Mouse (Mus musculus): ENCODE data around the gene Ptpn14. TPM values are rescaled to one million over a fixed set of nuclear protein-coding genes. Genes with fewer than 3 reads are reported as not detected.
A peak's percentile ranks its signal among the peaks of the same experiment; 100 is the strongest.

The Ptpn14 gene
- total and polyA plus RNA-seq, 3 experiments: 11.7 to 19.4 (median 17.7) TPM

DNA sequence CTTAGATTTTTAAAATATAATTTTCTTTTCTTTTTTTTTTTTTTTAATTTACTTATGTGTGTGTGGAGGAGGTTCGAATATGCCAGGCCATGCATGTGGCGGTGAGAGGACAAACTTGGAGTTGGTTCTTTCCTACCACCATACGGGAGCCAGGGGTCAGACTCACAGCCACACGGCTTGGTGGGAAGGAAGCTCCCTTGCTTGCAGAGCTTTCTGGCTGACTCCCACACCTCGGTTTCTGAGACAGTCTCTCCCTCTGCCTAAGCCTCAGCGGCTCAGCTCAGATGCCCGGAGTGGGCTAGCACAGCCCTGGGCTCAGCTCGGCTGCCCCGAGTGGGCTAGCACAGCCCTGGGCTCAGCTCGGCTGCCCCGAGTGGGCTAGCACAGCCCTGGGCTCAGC lies 10.5 kb upstream of the Ptpn14 start:
- no peak for DNase-seq

DNA sequence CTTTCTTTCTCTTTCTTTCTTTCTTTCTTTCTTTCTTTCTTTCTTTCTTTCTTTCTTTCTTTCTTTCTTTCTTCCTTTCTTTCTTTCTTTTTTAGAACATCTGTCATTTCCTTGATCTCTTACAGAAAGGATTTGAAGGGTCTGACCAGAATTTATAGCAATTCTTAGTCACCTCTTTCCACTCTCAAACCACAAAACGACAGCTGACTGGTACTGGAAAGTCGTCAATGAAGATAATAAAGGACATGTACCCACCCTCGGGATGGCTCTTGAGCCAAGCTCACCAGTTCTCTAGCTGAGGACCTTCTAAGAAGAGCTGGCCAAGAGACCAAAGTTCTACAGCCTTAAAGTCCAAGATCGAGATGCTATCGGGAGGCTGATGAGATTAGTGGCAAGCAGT lies 9.5 kb upstream of the Ptpn14 start:
- no peak for DNase-seq

DNA sequence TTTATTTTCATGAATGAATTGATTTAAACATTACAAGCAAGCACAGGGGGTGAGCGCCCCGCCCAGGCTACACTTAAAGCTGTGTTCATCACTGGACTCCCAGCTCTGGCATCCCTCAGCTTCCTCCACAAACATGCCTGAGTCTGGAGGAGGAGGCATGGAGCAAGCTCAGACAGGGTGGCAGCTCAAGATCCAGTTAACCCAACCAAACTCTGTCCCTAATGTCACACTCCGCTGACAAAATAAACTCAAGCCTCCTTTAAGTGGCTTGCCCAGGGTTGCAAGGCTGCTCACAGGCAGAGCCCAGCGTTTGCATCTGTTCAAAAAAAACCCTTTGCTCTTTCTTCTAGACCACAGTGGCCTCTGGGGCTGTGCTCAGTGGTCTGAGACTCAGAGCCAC lies 1.9 kb upstream of the Ptpn14 start:
- DNase-seq: no peak

DNA sequence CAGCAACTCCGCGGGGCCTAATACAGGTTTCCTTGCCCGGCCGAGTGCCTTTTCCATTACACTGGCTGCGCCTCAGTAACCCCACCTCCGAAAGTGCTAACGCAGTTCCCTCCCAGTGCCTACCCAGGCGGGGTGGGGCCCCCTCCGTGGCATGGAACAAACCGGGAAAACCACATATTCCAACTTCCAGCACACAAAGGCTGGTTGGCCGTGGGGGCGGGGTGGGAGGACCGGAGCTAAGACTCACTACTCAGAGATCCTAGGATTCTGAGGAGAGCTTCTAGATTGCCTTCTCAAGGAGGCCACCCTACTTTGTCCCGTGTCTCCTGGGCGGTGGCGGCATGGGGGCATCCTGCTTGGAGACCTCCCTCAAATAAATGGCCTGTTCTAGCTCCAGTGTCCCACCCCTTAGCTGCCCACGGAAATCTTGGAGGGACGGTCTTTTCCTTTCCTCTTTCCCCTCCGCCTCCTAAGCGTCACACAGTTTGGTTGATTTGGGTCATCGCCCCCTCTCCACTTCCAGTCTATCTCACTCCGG lies 653 bp upstream of the Ptpn14 start:
- peak; percentile 82 for DNase-seq

DNA sequence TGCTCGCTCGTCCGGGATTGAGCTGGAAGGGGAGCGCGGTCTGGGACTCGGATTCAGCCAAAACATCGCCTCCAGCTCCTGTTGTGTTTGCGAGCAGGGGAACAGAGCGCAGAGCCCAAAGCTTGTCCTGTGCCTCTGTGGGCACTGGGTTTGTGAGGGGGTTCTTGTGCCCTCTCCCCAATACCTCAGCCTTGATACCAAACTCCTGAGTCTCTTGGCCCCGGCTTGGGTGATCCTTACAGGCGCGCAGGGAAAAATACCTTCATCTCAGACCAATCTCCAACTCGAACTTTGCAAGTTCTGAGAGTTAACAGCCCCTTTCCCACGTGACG lies 682 bp downstream of the Ptpn14 start:
- no peak for DNase-seq

DNA sequence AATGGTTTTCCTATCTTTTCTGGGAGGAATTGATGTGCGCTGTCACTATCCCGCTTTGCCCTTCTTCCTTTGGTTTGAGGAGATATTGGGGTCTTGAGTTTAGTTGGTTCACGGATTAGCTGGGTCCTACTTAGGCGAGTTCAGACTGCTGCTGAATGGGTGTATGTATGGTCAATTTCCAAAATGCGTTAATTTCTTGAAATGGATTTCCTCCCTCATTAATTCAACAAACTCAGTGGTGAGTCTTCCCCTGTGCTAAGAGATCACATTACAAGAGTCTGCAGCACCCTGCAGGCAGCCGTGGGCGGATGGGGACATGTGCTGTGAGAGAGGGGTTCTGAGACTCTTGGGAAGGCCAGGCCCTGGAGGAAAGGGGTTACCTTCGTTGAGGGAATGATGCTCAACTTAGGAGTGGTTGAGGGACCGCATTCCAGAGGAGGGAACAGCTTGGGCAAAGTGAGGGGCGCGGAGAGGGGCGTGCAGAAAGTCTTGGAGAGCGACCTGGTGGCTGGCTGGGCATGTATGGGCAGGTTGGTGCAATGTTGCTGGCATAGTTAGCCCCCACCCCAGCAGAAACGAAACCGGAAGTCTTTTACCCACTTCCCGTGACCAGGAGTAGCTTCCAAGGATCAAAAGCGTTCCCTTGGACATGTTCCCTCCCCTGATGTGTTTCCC lies 1.2 kb downstream of the Ptpn14 start:
- DNase-seq: no peak

DNA sequence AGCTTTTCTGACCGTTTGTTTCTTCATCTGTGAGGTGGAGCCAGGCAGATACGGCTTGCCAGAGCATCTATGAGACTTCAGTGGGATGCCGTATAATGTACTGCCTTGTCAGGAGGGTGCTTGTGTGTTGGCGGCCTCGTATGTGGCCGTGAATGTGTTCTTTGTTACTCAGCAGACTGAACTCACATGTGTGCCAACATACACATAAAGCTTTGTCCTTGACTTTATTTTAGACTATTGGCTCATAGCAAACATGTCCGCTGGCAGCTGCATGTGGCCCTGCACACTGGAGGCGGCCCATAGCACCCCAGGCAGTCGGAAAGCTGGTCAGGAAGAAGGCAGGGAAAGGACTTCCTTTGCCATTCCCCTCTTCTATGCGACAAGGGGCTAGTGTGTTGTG lies 3.6 kb downstream of the Ptpn14 start:
- peak; percentile 29 for DNase-seq

DNA sequence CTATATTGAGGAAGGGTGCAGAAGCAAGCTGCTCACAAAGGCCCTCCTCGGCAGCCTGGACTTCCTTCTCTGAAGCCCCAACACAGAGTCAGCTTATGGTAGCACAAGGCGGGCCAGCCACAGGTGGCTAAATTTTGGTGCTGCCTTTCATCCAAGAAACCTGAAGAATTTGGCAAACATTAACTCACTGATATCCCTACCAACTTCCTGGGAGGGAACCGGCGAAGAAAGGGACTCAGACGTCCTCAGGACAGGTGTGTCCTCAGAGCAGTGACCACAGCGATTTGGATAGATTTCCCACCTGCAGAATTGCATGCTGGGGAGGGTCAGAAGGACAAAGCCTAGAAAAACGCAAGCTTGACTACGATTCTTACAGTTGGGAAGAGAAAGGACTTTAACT lies 4.1 kb downstream of the Ptpn14 start:
- DNase-seq: no peak

DNA sequence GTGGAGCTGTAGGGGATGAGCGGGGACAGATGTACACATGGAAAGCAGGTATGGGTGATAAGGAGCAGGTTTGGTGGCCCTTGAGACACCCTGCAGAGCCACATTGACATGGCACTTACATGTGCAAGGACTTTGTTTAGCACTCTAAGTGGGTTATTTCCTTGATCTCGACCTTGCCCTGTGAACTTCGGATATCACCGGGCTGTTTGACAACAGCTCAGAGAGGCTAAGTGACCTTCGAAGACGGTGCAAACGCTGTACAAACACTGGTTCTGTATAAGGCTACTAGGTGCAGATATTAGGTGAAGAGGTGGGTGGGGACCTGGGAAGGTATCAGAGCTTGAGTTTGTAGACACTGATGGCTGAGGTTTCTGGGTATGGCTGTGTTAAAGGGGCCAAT lies 12.0 kb downstream of the Ptpn14 start:
- no peak for DNase-seq

DNA sequence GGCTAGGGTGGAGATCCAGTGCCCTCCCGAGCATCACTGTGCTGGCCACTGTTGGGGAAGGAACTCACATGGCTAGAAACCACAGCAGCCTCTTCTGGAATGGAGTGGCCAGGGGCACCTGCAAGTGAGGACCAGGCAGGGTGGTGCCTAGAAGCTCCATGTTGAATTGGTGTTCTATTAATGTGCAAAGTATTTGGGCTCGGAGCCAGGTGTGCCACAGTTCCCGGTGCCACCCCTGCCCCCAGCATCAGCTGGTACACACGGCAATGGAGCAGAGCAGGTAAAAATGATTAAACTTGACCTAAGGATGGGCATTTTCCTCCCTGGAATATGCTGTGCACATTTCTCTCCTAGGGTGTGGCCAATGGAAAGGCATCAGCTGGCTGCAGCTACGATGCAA lies 14.0 kb downstream of the Ptpn14 start:
- DNase-seq: no peak

DNA sequence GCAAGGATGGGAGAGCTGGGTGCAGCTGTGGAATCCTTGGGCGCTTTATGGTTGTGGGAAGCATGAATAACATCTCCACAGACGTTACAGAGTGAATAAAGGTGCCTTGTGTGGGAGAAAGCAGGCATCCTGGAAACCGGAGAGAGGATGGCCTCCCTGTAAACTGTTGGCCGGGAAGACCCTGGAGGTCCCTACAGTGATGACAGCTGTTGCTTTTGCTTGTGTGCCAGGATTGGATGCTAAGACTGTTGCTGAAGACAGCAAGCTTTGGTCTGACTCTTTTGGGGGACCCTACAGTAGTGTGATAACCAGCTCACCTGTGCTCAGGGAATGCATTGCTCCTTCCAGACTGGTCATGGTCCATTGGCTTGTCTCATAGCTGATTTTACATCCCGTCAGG lies 15.1 kb downstream of the Ptpn14 start:
- no peak for DNase-seq

DNA sequence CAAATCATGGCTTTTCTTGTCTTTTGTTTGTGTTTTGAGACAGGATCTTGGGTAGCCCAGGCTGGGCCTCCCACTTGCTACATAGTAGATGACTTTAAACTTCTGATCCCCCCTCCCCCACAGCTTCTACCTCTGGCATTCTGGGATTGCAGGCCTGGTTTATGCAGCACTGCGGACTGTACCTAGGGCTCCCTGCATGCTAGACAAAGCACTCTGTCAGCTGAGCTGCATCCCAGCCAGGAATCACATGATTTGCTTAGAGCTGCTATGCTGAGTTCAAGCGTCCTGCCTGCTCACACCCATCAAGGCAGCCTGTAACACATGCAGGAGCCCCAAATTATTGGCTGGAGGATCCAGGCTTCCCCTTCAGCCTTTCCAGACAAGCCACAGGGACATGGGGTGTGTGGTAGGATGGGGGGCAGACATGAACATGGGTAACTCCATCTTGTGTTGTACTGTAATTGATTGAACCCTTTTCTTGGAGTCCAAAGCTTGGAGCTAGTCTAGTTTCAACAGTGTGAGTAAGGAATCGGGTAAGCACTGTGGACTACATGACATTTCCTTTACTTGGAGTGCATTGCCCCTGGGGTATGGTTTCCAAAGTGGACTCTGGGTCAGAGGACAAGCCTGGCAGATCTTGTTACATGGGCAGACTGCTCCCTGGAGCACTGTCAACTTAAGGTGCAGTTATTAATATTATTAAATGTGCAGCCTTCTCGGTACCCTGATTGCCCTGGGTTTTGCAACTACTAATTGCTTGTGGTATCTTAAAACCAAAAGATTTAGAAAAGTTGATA lies 17.0 kb downstream of the Ptpn14 start:
- DNase-seq: no peak

DNA sequence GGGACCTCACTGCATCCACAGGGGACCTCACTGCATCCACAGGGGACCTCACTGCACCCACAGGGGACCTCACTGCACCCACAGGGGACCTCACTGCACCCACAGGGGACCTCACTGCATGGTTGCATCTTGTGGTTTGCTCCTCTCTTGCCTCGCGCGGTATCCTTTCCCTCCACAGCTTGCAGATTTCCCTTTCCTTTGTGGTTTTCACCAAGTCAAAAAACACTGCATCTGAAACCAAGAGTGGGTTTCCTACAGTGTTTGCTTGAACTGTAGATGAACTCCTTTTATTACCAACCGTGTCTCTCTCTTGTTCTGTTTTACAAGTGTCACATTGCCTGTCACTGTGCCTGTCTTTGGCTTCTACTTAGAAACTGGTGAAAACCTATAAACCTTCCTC lies 18.5 kb downstream of the Ptpn14 start:
- DNase-seq: no peak

DNA sequence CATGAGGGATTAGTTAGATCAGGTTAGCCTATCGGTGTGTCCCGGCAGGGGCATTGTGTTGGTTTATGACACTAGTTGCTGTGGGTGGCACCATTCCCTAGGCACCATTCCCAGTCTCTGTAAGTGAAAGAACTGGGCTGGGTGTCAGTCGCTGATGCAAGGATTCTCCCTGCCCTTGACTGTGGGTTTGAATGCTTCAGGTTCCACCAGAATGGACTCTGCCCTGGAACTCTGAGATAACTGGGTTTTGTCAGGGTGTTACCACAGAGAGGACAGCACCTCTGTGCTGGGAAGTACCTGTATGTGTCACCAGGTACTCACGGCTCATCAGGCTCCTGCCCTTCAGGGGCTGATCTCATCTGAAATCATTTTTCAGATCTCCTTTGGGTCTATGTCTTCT lies 21.7 kb downstream of the Ptpn14 start:
- no peak for DNase-seq

DNA sequence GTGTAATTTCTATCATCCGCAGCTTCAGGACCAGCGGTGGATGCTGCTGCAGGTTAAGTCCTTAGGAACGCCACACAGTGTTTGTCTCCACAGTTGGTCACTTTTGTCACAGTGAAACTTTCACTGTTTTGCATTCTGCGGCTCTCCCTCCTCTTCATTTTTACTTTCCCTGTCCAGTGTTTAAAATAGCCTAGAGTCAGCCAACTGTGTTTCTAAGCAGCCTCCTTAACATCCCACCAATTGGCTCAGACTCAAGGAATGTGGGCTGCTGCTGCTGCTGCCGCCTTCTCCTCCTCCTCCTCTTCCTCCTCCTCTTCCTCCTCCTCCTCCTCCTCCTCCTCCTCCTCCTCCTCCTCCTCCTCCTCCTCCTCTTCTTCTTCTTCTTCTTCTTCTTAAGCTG lies 22.2 kb downstream of the Ptpn14 start:
- no peak for DNase-seq

DNA sequence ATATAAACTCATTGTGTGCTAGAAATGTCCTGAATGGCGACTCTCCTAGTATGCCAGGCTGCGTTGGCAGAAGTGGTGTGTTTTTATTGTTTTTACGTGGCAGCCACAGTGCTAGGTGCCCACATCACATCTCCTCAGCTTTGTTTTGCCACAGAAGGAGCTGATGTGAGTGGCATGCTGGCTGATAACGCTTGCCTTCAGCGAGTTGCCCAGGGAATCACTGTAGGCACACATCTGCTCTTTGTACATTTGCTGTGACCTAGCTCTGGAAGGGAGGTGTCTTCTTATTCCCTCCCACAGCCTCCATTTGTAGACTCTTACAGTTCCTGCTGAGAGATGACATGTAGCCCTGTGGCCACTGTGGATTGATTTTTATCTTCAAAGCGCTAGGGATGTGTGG lies 24.2 kb downstream of the Ptpn14 start:
- no peak for DNase-seq

DNA sequence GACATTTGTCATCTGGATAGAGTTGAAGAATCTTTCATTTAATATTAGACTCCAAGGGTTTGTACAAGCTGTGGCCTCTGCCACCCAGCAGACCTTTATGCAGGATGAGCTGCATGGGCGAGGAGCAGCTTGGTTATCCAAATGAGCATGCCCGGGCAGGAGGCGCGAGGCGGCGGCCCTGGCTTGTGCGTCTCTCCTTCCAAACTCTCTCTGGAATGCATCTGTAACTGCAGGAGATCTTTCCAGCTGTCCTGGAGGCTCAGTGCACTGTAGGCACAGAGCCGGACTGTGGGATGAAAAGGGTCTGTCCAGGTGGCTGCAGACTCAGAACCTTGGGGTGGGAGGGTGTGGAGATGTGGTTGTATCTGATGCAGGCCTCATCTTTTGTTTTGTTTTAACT lies 27.0 kb downstream of the Ptpn14 start:
- no peak for DNase-seq

DNA sequence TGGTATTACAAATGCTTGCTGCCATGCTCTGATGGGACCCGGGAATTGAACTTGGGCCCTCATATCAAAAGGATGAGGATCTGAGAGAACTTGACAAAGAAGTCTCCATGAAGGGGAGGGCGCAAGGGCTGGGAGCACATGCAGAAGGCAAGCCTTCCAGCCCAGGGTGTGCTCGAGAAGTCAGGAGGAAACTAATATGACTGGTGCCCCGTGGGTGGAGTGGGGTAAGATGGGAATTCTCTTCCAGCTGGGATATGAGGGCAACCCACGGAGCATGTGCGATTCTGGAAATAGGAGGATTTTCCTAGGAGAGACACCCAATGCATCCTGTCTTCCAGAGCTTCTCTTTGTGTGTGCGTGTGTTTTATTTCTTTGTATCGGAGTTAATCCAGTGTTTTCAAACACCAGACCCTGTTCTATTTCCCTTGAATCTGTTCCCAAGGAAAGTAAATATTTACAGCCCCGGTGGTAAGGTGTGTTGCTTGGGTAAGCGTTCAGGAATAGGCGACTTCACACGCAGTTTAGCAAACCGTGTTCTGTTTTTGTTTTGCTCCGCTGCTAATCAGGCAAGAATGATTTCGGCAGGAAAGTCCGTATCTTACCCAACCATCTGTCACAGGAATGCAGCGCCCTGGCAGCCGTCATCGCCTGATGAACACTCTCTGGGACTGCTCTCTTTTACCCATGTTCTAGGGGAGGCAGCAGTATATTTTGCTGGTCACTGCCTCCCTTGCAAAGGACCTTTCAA lies 28.4 kb downstream of the Ptpn14 start:
- no peak for DNase-seq

DNA sequence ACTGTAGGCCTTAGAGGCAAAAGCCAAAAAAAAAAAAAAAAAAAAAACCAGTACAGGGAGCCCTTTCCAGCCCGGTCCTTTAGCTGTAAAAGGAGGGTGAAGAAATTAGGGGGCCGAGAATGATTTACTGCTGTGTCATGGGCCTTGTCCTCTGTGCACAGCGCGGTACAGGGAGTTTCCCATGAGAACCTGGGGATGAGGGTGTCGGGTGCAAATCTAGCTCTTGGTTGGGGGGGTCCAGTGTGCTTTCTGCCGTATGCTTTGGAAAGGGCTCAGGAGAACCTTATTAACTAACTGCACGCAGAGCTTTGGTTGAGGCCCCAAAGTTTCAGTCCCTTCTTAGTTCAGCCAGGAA lies 29.0 kb downstream of the Ptpn14 start:
- DNase-seq: no peak

DNA sequence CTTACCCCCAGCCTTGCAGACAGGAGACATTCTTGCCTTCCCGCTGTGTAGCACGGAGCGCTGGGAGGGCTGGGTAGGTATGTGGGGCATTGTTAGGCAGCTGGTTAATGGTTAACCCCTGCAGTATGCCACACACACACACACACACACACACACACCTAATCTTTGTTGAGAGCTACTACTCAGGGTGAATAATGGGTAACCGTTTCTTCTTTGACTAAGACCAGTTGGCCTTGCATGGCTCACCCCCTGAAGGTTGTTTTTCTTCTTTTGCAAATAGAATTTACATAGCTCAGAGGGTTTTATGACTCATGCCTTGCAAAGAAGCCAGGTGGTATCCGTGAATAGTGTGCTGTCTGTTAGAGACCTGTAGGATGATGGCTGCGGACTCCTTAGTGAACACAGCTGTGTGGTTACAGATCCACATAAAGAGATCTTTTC lies 33.5 kb downstream of the Ptpn14 start:
- DNase-seq: peak; percentile 55

DNA sequence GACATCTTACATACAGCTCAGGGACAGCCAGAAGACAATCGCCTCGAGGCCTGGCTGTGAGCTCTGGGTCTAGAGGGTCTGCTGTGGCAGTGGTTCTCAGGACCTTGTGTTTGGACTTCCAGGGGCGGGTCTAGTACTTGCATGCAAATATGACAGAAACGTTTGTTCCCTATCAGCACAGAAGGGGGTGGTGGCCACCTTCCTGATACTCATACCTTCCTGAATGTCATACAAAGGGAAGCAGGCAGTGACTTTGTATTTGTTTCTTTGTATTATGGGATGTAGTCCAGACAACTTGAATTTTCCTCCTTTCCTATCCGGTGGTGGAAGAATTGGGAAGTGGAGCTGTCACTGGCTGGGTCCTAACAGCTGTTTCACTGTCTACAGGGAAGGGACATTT lies 36.2 kb downstream of the Ptpn14 start:
- DNase-seq: no peak

DNA sequence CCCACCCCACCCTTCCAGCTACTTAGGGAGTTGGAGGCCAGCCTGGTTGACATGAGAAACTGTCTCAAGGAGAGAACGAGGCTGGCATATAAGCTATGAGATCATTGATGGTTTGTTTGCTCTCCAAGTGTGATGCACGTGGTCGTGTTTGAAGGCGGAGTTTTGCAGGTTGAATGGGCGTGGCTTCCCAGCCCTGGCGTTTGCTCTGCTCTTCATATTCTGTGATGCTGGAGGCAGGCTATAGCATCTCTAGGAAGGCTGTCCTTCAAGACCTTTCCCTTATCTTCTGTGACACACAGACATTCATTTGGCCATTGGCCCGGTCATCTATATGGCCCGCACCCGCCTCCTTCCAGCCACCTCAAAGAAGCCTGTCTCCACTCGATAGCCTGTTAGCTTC lies 39.1 kb downstream of the Ptpn14 start:
- no peak for DNase-seq

DNA sequence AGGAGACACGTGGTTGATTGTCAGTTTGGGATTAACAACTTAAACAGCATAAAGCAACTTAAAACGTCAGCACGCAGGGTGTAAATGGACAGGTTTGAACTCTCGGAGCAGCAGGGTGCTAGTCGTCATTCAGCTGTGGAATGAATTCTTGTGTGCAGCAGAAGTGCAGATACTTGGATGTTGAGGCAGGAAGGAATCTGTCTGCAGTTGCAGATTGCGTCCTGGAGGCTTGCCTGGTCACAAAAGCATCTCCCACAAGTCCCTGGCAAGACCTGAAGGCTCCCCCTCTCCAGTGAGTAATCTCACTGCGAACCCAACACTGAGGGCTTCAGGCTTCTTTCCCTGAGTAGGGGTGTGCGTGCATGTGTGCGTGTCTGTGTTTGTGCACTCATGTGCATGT lies 39.8 kb downstream of the Ptpn14 start:
- DNase-seq: no peak

Measured in adrenal gland, adult 2 months (tissue).